Mouse (Mus musculus) erythroblast, embryonic 14.5 days (primary cell): ENCODE results near the gene Pdhx.

Source experiments
- GATA1 ChIP-seq: IDR thresholded peaks from 2 replicates; pipeline ENCODE4 v1.6.1; 2012; ENCODE audit warnings: low read length, inconsistent platforms, mixed read lengths
- TAL1 ChIP-seq: IDR thresholded peaks from 3 replicates; pipeline ENCODE4 v1.6.1; 2012; ENCODE audit warnings: low read length, inconsistent platforms, mixed read lengths

GRCm38 (mm10) chr2:103037831-103038230 is 35.5 kb downstream of the Pdhx start:
- TF ChIP-seq TAL1: no peak
- TF ChIP-seq GATA1: no peak
